Mouse (Mus musculus): ENCODE data around the gene Zfp512b. TPM values are rescaled to one million over a fixed set of nuclear protein-coding genes. Genes with fewer than 3 reads are reported as not detected.

Gene Zfp512b
- total and polyA plus RNA-seq, 2 experiments from 2014 or later = 62.3 to 75.6 TPM

DNA sequence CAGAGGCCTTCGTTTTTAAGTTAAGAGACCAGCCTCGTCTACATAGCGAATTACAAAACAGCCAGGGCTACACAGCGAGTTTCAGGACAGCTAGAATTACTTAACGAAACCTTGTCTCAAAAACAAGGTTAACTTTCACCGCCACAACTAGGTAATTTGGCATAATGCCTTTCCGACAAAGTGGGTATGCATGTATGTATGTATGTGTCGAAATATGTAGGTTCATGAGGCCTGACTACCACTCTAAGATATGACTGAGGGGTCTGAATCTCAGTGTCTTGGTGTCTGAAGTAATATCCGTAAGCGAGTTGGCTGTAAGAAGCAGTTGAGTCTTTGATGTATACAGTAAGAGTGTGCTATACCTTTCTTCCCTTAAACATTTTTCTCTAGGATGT, 9.1 kb upstream of the Zfp512b start:
- TF ChIP-seq CTCF (IDR thresholded peaks at IDR 0.05; ENCODE audit: low read depth) = no peak
- ATAC-seq (no peak), DNase-seq (no peak)
- H3K4me1 ChIP-seq (ENCODE audit: insufficient read depth) = peaks cover 13% of the 10 kb centered on the region
- no peaks in the 10 kb centered on the region for H3K27me3 ChIP-seq (ENCODE audit: insufficient read depth, low read length)
- H3K9ac ChIP-seq = peak overlapping the region; percentile 94
- H3K36me3 ChIP-seq (ENCODE audit: insufficient read depth) = 0 out of 2 replicates have a peak, but pooled peaks cover 3% of the 10 kb centered on the region
- peak overlapping the region; percentile 87 for H3K4me3 ChIP-seq (ENCODE audit: low read depth, low read length)
- H3K9me3 ChIP-seq (ENCODE audit: low read length) = no peaks in the 10 kb centered on the region
- 29% methylated on average over 10 of the region's 10 CpGs for WGBS
- peak overlapping the region; percentile 84 for H3K27ac ChIP-seq (ENCODE audit: low read depth, low read length)
- H3K4me2 ChIP-seq (ENCODE audit: low read depth) = peak overlapping the region; percentile 57

- Histone ChIP-seq H3K4me1 (ENCODE audit: insufficient read depth) (peaks cover 13% of the 10 kb centered on the region), H3K4me2 (ENCODE audit: low read depth) (peak overlapping the region; percentile 57), H3K27me3 (ENCODE audit: insufficient read depth, low read length) (no peaks in the 10 kb centered on the region), H3K9ac (peak overlapping the region; percentile 94), H3K36me3 (ENCODE audit: insufficient read depth) (peaks cover 9% of the 10 kb centered on the region; the same call in 1 of the 2 replicates), H3K4me3 (ENCODE audit: low read depth, low read length) (peak overlapping the region; percentile 87), H3K9me3 (ENCODE audit: low read length) (no peaks in the 10 kb centered on the region), H3K27ac (ENCODE audit: low read depth, low read length) (peak overlapping the region; percentile 84)
- ATAC-seq (peak; percentile 97), DNase-seq (peak; percentile 99)
- TF ChIP-seq CTCF (IDR thresholded peaks at IDR 0.05; ENCODE audit: low read depth) = no peak; the same call in 1 of the 2 replicates
- under 1% methylated on average over 57 of the region's 57 CpGs for WGBS
Observed at GRCm38 (mm10) chr2:181600828-181601750, 8.5 kb upstream of the Zfp512b start.

DNA sequence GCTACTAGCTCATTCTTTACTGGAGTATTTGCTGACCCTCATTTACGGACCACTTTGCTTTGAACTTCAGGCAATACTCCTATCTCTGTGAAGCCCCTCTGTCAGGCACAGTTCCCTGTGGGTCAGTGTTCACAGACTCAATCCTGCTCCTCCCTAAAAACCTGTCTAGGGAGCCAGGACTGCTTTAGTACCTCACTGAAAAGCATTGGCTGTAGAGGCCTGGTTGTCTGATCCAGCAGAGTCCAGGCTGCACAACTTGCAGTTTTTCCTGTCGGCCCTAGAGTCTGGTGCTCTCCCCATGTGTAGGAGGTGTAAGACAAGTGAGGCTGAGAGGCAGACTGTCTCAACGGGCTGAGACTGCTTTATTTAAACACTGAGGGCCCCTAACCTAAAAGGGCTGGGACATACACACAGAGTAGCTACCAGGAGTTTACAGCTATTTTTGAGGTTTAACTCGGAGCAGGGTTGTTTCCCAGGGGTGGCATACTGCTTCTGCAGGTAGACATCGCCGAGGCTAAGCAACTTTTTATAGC, 7.7 kb upstream of the Zfp512b start:
- DNase-seq = no peak
- Histone ChIP-seq H3K4me2 (ENCODE audit: low read depth) (peak overlapping the region; percentile 57), H3K36me3 (ENCODE audit: insufficient read depth) (peaks cover 10% of the 10 kb centered on the region; the same call in 1 of the 2 replicates), H3K4me3 (ENCODE audit: low read depth, low read length) (peak overlapping the region; percentile 87), H3K9me3 (ENCODE audit: low read length) (no peaks in the 10 kb centered on the region), H3K4me1 (ENCODE audit: insufficient read depth) (peaks cover 13% of the 10 kb centered on the region), H3K9ac (peak overlapping the region; percentile 94), H3K27me3 (ENCODE audit: insufficient read depth, low read length) (no peaks in the 10 kb centered on the region), H3K27ac (ENCODE audit: low read depth, low read length) (peak overlapping the region; percentile 84; the same call in 1 of the 2 replicates)
- 72% methylated on average over 6 of the region's 6 CpGs for WGBS
- no peak for TF ChIP-seq CTCF (IDR thresholded peaks at IDR 0.05; ENCODE audit: low read depth)
- no peak for ATAC-seq

- Histone ChIP-seq H3K9me3 (ENCODE audit: low read length) (no peaks in the 10 kb centered on the region), H3K4me3 (ENCODE audit: low read depth, low read length) (peak within 1 kb of the TSS; percentile 72), H3K9ac (peak within 1 kb of the TSS; percentile 94), H3K4me2 (ENCODE audit: low read depth) (peak within 1 kb of the TSS; percentile 84), H3K4me1 (ENCODE audit: insufficient read depth) (peaks cover 13% of the 10 kb centered on the region), H3K27ac (ENCODE audit: low read depth, low read length) (peak within 1 kb of the TSS; percentile 89), H3K27me3 (ENCODE audit: insufficient read depth, low read length) (no peaks in the 10 kb centered on the region), H3K36me3 (ENCODE audit: insufficient read depth) (peaks cover 10% of the 10 kb centered on the region; the same call in 1 of the 2 replicates)
- DNase-seq (peak; percentile 79), ATAC-seq (peak; percentile 28)
- TF ChIP-seq CTCF (IDR thresholded peaks at IDR 0.05; ENCODE audit: low read depth) = peak; percentile 42
- WGBS = 1% methylated on average over 70 of the region's 71 CpGs
Observed at GRCm38 (mm10) chr2:181598454-181599351, 6.1 kb upstream of the Zfp512b start, which contains the start of gene Samd10. Gene Samd10 (minus strand): TSS chr2:181599212.

- Histone ChIP-seq H3K4me2 (ENCODE audit: low read depth) (peak overlapping the region; percentile 84; the same call in 1 of the 2 replicates), H3K9me3 (ENCODE audit: low read length) (no peaks in the 10 kb centered on the region), H3K27ac (ENCODE audit: low read depth, low read length) (no peak overlapping the region), H3K36me3 (ENCODE audit: insufficient read depth) (peaks cover 10% of the 10 kb centered on the region; the same call in 1 of the 2 replicates), H3K4me1 (ENCODE audit: insufficient read depth) (peaks cover 16% of the 10 kb centered on the region), H3K9ac (no peak overlapping the region), H3K27me3 (ENCODE audit: insufficient read depth, low read length) (no peaks in the 10 kb centered on the region), H3K4me3 (ENCODE audit: low read depth, low read length) (no peak overlapping the region)
- ATAC-seq (no peak), DNase-seq (no peak)
- WGBS = 70% methylated on average over 7 of the region's 7 CpGs
- TF ChIP-seq CTCF (IDR thresholded peaks at IDR 0.05; ENCODE audit: low read depth) = peak; percentile 48
Observed at GRCm38 (mm10) chr2:181597378-181598061, 4.9 kb upstream of the Zfp512b start.

Data from forebrain, postnatal 0 days (tissue).